Mouse (Mus musculus) embryonic facial prominence, embryonic 14.5 days (tissue): Measurements from ENCODE around the gene Nmnat1. TPM values are rescaled to one million over a fixed set of nuclear protein-coding genes. Genes with fewer than 3 reads are reported as not detected.
"Not testable (repeated sequence)": the region's sequence is repeated elsewhere in the genome, so short reads cannot be mapped to it uniquely, and the experiment has no call there.

Experiments
- ATAC-seq: fragments of 200-750 bp; cut with Nextera tagmentation; 2 replicates; pipeline ENCODE4 v1.8.0; 2017; ENCODE audit warnings: low read depth, moderate number of reproducible peaks, moderate TSS enrichment
- DNase-seq: peaks from one replicate; pipeline ENCODE4 v3.0.0-alpha.2; 2015; ENCODE audit warnings: low spot score
- H3K27ac ChIP-seq: fragments of 300-500 bp; sonication (generic); replicated peaks from 2 replicates; pipeline ENCODE4 v1.5.1; 2014; ENCODE audit warnings: low read depth, mild to moderate bottlenecking, low read length, moderate library complexity
- H3K27me3 ChIP-seq: fragments of 300-500 bp; sonication (generic); replicated peaks from 2 replicates; pipeline ENCODE4 v1.6.1; 2014; ENCODE audit warnings: low read length; ENCODE audit not compliant: control insufficient read depth, insufficient read depth
- H3K36me3 ChIP-seq: fragments of 300-500 bp; sonication (generic); 2 replicates; pipeline ENCODE4 v1.6.1; 2014; ENCODE audit warnings: low read length, mixed read lengths; ENCODE audit not compliant: control insufficient read depth, insufficient read depth
- H3K4me1 ChIP-seq: fragments of 300-500 bp; sonication (generic); 2 replicates; pipeline ENCODE4 v1.6.1; 2014; ENCODE audit warnings: antibody characterized with exemption, low read length; ENCODE audit not compliant: control insufficient read depth, insufficient read depth
- H3K4me2 ChIP-seq: fragments of 300-500 bp; sonication (generic); 2 replicates; pipeline ENCODE4 v1.6.1; 2014; ENCODE audit warnings: low read depth, mild to moderate bottlenecking, low read length, moderate library complexity, mixed read lengths
- H3K4me3 ChIP-seq: fragments of 300-500 bp; sonication (generic); 2 replicates; pipeline ENCODE4 v1.5.1; 2014; ENCODE audit warnings: low read depth, mild to moderate bottlenecking, low read length
- H3K9ac ChIP-seq: fragments of 300-500 bp; sonication (generic); 2 replicates; pipeline ENCODE4 v1.6.1; 2014; ENCODE audit warnings: low read depth, mild to moderate bottlenecking, low read length, moderate library complexity, mixed read lengths
- H3K9me3 ChIP-seq: fragments of 300-500 bp; sonication (generic); 2 replicates; pipeline ENCODE4 v1.6.1; 2016; ENCODE audit warnings: low read length; ENCODE audit not compliant: control insufficient read depth
- WGBS: fragments of 180-500 bp; shearing (Covaris S2); extraction: QIAGEN DNeasy Blood & Tissue Kit; methylation state at CpG from one replicate; pipeline ENCODE4 v1.1.7; 2014; 5-methylcytosine and 5-hydroxymethylcytosine counted together
- polyA plus RNA-seq: library from polyadenylated mRNA; unstranded; fragments of >200 nt; fragmentation: Nextera tagmentation; extraction: Ambion mirVana; gene quantifications from 2 replicates; pipeline ENCODE4 v1.2.1, GENCODE M21; 2014

Gene Nmnat1
- polyA plus RNA-seq, 1 experiment from 2014 or later, result 7.2 TPM

- H3K4me2 ChIP-seq, result peak overlapping the region; percentile 66
- peaks cover 12% of the 10 kb centered on the region for H3K4me1 ChIP-seq
- DNase-seq, result peak; percentile 91
- H3K4me3 ChIP-seq, result peak overlapping the region; percentile 35
- no peaks in the 10 kb centered on the region for H3K27me3 ChIP-seq
- no peaks in the 10 kb centered on the region for H3K36me3 ChIP-seq
- 1% methylated on average over 11 of the region's 11 CpGs for WGBS
- no peaks in the 10 kb centered on the region for H3K9me3 ChIP-seq
- peak overlapping the region; percentile 91 for H3K27ac ChIP-seq
- peak; percentile 69 for ATAC-seq
- peak overlapping the region; percentile 47 for H3K9ac ChIP-seq
Observed at GRCm38 (mm10) chr4:149445868-149446267, 39.1 kb downstream of the Nmnat1 start.

GRCm38 (mm10) chr4:149444964-149445701 is 39.9 kb downstream of the Nmnat1 start:
- Histone ChIP-seq H3K4me2 (peak overlapping the region; percentile 66), H3K4me1 (peaks cover 12% of the 10 kb centered on the region), H3K27ac (peak overlapping the region; percentile 91), H3K9ac (peak overlapping the region; percentile 69), H3K4me3 (peak overlapping the region; percentile 35), H3K36me3 (no peaks in the 10 kb centered on the region), H3K27me3 (no peaks in the 10 kb centered on the region), H3K9me3 (no peaks in the 10 kb centered on the region)
- DNase-seq, result peak; percentile 98
- WGBS, result under 1% methylated on average over 35 of the region's 36 CpGs
- peak; percentile 98 for ATAC-seq

GRCm38 (mm10) chr4:149444465-149444864 is 40.5 kb downstream of the Nmnat1 start:
- 60% methylated on average over 1 of the region's 1 CpGs for WGBS
- Histone ChIP-seq H3K9ac (peak overlapping the region; percentile 69), H3K27me3 (no peaks in the 10 kb centered on the region), H3K36me3 (no peaks in the 10 kb centered on the region), H3K9me3 (no peaks in the 10 kb centered on the region), H3K27ac (peak overlapping the region; percentile 91; the same call in 1 of the 2 replicates), H3K4me3 (no peak overlapping the region), H3K4me2 (peak overlapping the region; percentile 66), H3K4me1 (peaks cover 12% of the 10 kb centered on the region)
- ATAC-seq (no peak), DNase-seq (no peak)

- no peak overlapping the region for H3K4me3 ChIP-seq
- no peak for ATAC-seq
- H3K4me1 ChIP-seq, result peaks cover 12% of the 10 kb centered on the region
- no peaks in the 10 kb centered on the region for H3K36me3 ChIP-seq
- WGBS, result 25% methylated on average over 3 of the region's 3 CpGs
- H3K9me3 ChIP-seq, result no peaks in the 10 kb centered on the region
- no peak overlapping the region; the same call in 1 of the 2 replicates for H3K27ac ChIP-seq
- no peaks in the 10 kb centered on the region for H3K27me3 ChIP-seq
- H3K4me2 ChIP-seq, result no peak overlapping the region
- no peak overlapping the region for H3K9ac ChIP-seq
- peak; percentile 63 for DNase-seq
Observed at GRCm38 (mm10) chr4:149442436-149442835, 42.6 kb downstream of the Nmnat1 start.

GRCm38 (mm10) chr4:149440576-149440975 is 44.4 kb downstream of the Nmnat1 start:
- Histone ChIP-seq H3K4me3 (no peak overlapping the region), H3K4me1 (peaks cover 7% of the 10 kb centered on the region), H3K9ac (no peak overlapping the region), H3K27me3 (no peaks in the 10 kb centered on the region), H3K36me3 (no peaks in the 10 kb centered on the region), H3K27ac (peak overlapping the region; percentile 39; the same call in 1 of the 2 replicates), H3K4me2 (no peak overlapping the region), H3K9me3 (no peaks in the 10 kb centered on the region)
- peak; percentile 24; the same call in 1 of the 2 replicates for ATAC-seq
- DNase-seq, result peak; percentile 86
- 38% methylated on average over 8 of the region's 8 CpGs for whole genome bisulfite sequencing

- not testable (repeated sequence) for H3K27me3 ChIP-seq, H3K27ac ChIP-seq, H3K4me1 ChIP-seq, H3K9ac ChIP-seq, H3K4me2 ChIP-seq, ATAC-seq, H3K36me3 ChIP-seq, H3K9me3 ChIP-seq, H3K4me3 ChIP-seq, DNase-seq
- WGBS, result 76% methylated on average over 1 of the region's 1 CpGs
Observed at GRCm38 (mm10) chr4:149431887-149432286, 53.1 kb downstream of the Nmnat1 start.

- H3K36me3 ChIP-seq, result no peaks in the 10 kb centered on the region
- no peak overlapping the region for H3K4me2 ChIP-seq
- H3K9me3 ChIP-seq, result no peaks in the 10 kb centered on the region
- no peak overlapping the region for H3K4me3 ChIP-seq
- ATAC-seq (no peak), DNase-seq (no peak)
- H3K27ac ChIP-seq, result no peak overlapping the region
- H3K4me1 ChIP-seq, result peaks cover under 1% of the 10 kb centered on the region; the same call in 1 of the 2 replicates
- H3K27me3 ChIP-seq, result no peaks in the 10 kb centered on the region
- no peak overlapping the region for H3K9ac ChIP-seq
- 76% methylated on average over 5 of the region's 5 CpGs for WGBS
Observed at GRCm38 (mm10) chr4:149429592-149429991, 55.4 kb downstream of the Nmnat1 start.

GRCm38 (mm10) chr4:149426325-149427199 is 58.4 kb downstream of the Nmnat1 start, which contains the start of gene Ube4b:
Ube4b (minus strand) TSS chr4:149426749.
- H3K4me3 ChIP-seq, result peak within 1 kb of the TSS; percentile 92

More at GRCm38 (mm10) chr4:149426325-149427199, 58.4 kb downstream of the Nmnat1 start, which contains the start of gene Ube4b:
- H3K4me1 ChIP-seq, result peaks cover 12% of the 10 kb centered on the region
- H3K4me2 ChIP-seq, result peak within 1 kb of the TSS; percentile 60
- DNase-seq, result peak; percentile 99
- no peaks in the 10 kb centered on the region for H3K36me3 ChIP-seq
- peak within 1 kb of the TSS; percentile 98 for H3K27ac ChIP-seq
- WGBS, result under 1% methylated on average over 37 of the region's 50 CpGs
- peak within 1 kb of the TSS; percentile 89 for H3K9ac ChIP-seq
- ATAC-seq, result peak; percentile 92
- H3K27me3 ChIP-seq, result no peaks in the 10 kb centered on the region
- H3K9me3 ChIP-seq, result no peaks in the 10 kb centered on the region
